Mouse (Mus musculus): ENCODE data around the gene Sorbs1. TPM values are rescaled to one million over a fixed set of nuclear protein-coding genes. Genes with fewer than 3 reads are reported as not detected.

Gene Sorbs1
- polyA plus RNA-seq, 1 experiment from 2014 or later, result 72.1 TPM

DNA sequence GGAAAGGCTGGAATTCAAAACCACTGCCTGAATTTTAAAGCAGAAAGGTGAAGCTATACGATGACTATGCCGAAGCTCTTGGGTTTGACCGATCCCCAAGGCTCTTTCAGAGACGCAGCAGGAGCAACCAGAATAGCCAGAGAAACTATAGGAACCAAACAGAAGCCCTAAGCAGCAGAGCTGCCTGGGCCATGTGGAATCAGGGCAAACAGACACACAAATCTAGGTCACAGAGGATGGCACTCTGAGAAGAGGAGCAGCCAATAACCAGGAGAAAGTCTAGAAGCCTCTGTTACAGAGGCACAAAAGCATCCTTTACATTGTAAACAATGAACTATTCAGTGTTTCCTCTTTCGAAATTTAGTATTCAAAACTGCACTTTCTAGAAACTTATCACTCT is 140.9 kb downstream of the Sorbs1 start:
- no peak for ATAC-seq
- no peak overlapping the region for H3K4me3 ChIP-seq (replicated peaks)
- no peak overlapping the region for H3K27ac ChIP-seq
- no peaks in the 10 kb centered on the region for H3K9me3 ChIP-seq
- 88% methylated on average over 5 of the region's 5 CpGs for WGBS
- H3K4me1 ChIP-seq (replicated peaks), result peaks cover 10% of the 10 kb centered on the region; the same call in 1 of the 2 replicates
- no peaks in the 10 kb centered on the region for H3K27me3 ChIP-seq (replicated peaks)
- H3K36me3 ChIP-seq, result no peaks in the 10 kb centered on the region
- H3K9ac ChIP-seq, result no peak overlapping the region
- H3K4me2 ChIP-seq (replicated peaks), result no peak overlapping the region

DNA sequence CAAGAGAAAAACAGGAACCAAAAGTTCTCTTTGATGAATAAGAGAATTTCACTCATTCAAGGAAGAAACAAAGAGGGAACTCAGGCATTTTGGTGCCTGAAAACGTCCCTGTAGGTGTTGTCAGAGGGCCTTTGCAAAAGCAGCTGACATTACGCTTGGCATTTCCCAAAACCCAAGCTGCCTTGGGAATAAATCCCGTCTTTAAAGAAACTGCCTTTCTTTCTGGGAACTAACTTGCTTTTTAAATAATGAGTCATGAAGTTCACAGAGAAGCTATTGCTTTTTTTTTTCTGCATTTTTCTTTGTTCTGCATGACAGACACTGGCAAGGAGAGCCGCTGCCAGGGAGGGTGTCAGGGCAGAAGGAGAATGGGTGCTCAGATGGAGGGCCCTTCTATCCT is 141.7 kb downstream of the Sorbs1 start:
- H3K4me2 ChIP-seq (replicated peaks), result no peak overlapping the region
- H3K4me1 ChIP-seq (replicated peaks), result peaks cover 10% of the 10 kb centered on the region; the same call in 1 of the 2 replicates
- no peak overlapping the region for H3K27ac ChIP-seq
- 73% methylated on average over 4 of the region's 4 CpGs for WGBS
- ATAC-seq, result no peak
- H3K36me3 ChIP-seq, result no peaks in the 10 kb centered on the region
- H3K9ac ChIP-seq, result no peak overlapping the region
- H3K9me3 ChIP-seq, result no peaks in the 10 kb centered on the region
- no peaks in the 10 kb centered on the region for H3K27me3 ChIP-seq (replicated peaks)
- H3K4me3 ChIP-seq (replicated peaks), result no peak overlapping the region

- H3K27ac ChIP-seq, result peak overlapping the region; percentile 33; the same call in 1 of the 2 replicates
- H3K9ac ChIP-seq, result no peak overlapping the region
- H3K36me3 ChIP-seq, result no peaks in the 10 kb centered on the region
- no peak overlapping the region for H3K4me2 ChIP-seq (replicated peaks)
- no peaks in the 10 kb centered on the region for H3K9me3 ChIP-seq
- no peaks in the 10 kb centered on the region for H3K27me3 ChIP-seq (replicated peaks)
- 41% methylated on average over 18 of the region's 18 CpGs for WGBS
- no peak overlapping the region for H3K4me3 ChIP-seq (replicated peaks)
- H3K4me1 ChIP-seq (replicated peaks), result peaks cover 18% of the 10 kb centered on the region
- ATAC-seq, result peak; percentile 88
Measured at GRCm38 (mm10) chr19:40369852-40370811, 143.4 kb downstream of the Sorbs1 start.

DNA sequence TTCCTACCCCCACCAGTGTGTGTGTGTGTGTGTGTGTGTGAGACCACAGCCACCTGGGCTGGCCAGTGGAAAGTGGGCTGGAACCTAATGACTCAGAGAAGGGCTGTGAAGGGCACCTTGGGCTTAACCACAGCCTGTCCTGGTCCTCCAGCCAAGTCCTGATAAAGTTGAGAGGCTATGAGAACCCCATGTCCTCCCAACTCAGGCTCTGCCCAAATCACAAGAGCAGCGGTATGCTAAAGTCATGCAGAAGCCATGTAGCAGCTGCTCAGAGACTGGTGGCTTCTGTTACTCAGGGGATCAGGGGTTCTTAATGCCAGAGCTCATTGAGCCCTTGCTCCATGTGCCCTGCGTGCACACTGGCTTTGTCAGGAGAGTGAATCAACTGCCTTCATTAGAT is 145.1 kb downstream of the Sorbs1 start:
- Histone ChIP-seq H3K27ac (no peak overlapping the region), H3K9ac (no peak overlapping the region), H3K9me3 (no peaks in the 10 kb centered on the region), H3K4me3 (replicated peaks) (no peak overlapping the region), H3K36me3 (peaks cover 5% of the 10 kb centered on the region; the same call in 1 of the 2 replicates), H3K4me2 (replicated peaks) (no peak overlapping the region), H3K27me3 (replicated peaks) (no peaks in the 10 kb centered on the region), H3K4me1 (replicated peaks) (peaks cover 18% of the 10 kb centered on the region)
- 100% methylated on average over 2 of the region's 2 CpGs for WGBS
- ATAC-seq, result no peak

GRCm38 (mm10) chr19:40366163-40366941 is 147.2 kb downstream of the Sorbs1 start:
- WGBS, result 42% methylated on average over 11 of the region's 11 CpGs
- Histone ChIP-seq H3K9ac (no peak overlapping the region), H3K9me3 (no peaks in the 10 kb centered on the region), H3K27ac (0 out of 2 replicates have a peak overlapping the region, but pooled peaks have one; percentile 2), H3K4me2 (replicated peaks) (no peak overlapping the region), H3K27me3 (replicated peaks) (no peaks in the 10 kb centered on the region), H3K4me3 (replicated peaks) (no peak overlapping the region), H3K4me1 (replicated peaks) (peaks cover 18% of the 10 kb centered on the region), H3K36me3 (peaks cover 9% of the 10 kb centered on the region; the same call in 1 of the 2 replicates)
- ATAC-seq, result peak; percentile 66

- no peaks in the 10 kb centered on the region for H3K9me3 ChIP-seq
- WGBS, result 92% methylated on average over 5 of the region's 5 CpGs
- H3K9ac ChIP-seq, result no peak overlapping the region
- H3K4me3 ChIP-seq (replicated peaks), result no peak overlapping the region
- H3K4me2 ChIP-seq (replicated peaks), result no peak overlapping the region
- ATAC-seq, result no peak
- peaks cover 13% of the 10 kb centered on the region; the same call in 1 of the 2 replicates for H3K4me1 ChIP-seq (replicated peaks)
- peaks cover 9% of the 10 kb centered on the region; the same call in 1 of the 2 replicates for H3K36me3 ChIP-seq
- H3K27ac ChIP-seq, result no peak overlapping the region
- H3K27me3 ChIP-seq (replicated peaks), result no peaks in the 10 kb centered on the region
Measured at GRCm38 (mm10) chr19:40365137-40365536, 148.4 kb downstream of the Sorbs1 start.

DNA sequence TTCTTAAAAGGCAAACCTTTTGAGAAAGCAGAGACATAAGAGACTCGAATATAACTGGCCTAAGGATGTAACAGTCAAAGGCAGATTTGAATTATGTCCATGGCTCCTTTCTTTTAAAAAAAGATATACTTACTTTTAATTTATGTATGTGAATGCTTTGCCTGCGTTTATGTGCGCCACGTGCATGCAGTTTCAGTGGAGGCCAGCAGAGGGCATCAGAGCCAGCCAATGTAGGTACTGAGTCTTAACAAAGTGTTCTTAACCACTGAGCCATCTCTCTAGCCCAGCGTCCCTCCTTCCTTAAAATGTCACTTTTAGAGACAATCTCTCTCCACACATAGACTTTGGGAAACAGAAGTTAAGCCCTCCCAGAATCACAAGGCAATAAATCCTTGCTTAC is 150.1 kb downstream of the Sorbs1 start:
- no peaks in the 10 kb centered on the region for H3K9me3 ChIP-seq
- no peak for ATAC-seq
- H3K36me3 ChIP-seq, result peaks cover 9% of the 10 kb centered on the region; the same call in 1 of the 2 replicates
- H3K27ac ChIP-seq, result no peak overlapping the region
- H3K4me1 ChIP-seq (replicated peaks), result peaks cover 7% of the 10 kb centered on the region; the same call in 1 of the 2 replicates
- H3K27me3 ChIP-seq (replicated peaks), result no peaks in the 10 kb centered on the region
- WGBS, result 95% methylated on average over 5 of the region's 5 CpGs
- no peak overlapping the region for H3K4me2 ChIP-seq (replicated peaks)
- no peak overlapping the region for H3K4me3 ChIP-seq (replicated peaks)
- H3K9ac ChIP-seq, result no peak overlapping the region

DNA sequence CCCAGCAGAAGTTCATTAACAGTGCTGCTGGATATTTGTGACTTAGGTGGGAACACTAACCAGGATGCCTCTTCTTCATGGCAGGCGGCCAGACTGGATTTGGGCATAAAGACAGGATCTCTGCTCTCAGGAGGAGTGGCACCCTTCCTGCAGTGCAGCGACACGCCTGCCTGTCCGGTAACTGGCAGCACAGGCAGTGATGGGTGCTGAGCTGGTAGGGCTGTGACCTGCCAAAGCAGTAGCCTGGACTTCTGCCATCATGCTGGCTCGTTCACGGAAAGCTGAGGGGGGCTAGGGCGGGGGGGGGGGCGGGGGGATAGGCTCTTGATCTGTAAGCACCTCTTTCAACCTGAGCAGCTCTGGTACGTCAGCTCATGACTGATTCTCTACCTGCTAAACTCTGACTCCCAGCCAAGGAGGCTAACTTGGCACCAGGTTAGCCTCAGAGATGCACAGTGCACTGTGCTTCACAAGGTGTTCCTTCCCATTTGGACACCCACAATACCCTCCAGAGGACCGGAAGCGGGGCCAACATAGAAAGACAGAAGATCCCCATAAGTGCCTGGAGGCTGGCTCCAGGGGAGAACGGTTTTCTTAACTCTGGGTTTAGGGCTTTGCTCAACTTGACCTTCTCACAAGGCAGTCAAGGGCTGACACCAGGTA is 151.2 kb downstream of the Sorbs1 start:
- Histone ChIP-seq H3K9me3 (no peaks in the 10 kb centered on the region), H3K4me2 (replicated peaks) (no peak overlapping the region), H3K9ac (no peak overlapping the region), H3K27ac (no peak overlapping the region), H3K4me1 (replicated peaks) (peaks cover 7% of the 10 kb centered on the region; the same call in 1 of the 2 replicates), H3K27me3 (replicated peaks) (no peaks in the 10 kb centered on the region), H3K4me3 (replicated peaks) (no peak overlapping the region), H3K36me3 (peaks cover 9% of the 10 kb centered on the region; the same call in 1 of the 2 replicates)
- ATAC-seq, result no peak
- WGBS, result 81% methylated on average over 12 of the region's 12 CpGs

- no peaks in the 10 kb centered on the region for H3K9me3 ChIP-seq
- H3K4me3 ChIP-seq (replicated peaks), result no peak overlapping the region
- no peaks in the 10 kb centered on the region for H3K27me3 ChIP-seq (replicated peaks)
- no peak overlapping the region for H3K4me2 ChIP-seq (replicated peaks)
- H3K27ac ChIP-seq, result 0 out of 2 replicates have a peak overlapping the region, but pooled peaks have one; percentile 17
- H3K4me1 ChIP-seq (replicated peaks), result no peaks in the 10 kb centered on the region
- 82% methylated on average over 5 of the region's 5 CpGs for WGBS
- H3K9ac ChIP-seq, result no peak overlapping the region
- H3K36me3 ChIP-seq, result peaks cover 9% of the 10 kb centered on the region; the same call in 1 of the 2 replicates
- ATAC-seq, result no peak
Measured at GRCm38 (mm10) chr19:40359712-40360394, 153.7 kb downstream of the Sorbs1 start.

DNA sequence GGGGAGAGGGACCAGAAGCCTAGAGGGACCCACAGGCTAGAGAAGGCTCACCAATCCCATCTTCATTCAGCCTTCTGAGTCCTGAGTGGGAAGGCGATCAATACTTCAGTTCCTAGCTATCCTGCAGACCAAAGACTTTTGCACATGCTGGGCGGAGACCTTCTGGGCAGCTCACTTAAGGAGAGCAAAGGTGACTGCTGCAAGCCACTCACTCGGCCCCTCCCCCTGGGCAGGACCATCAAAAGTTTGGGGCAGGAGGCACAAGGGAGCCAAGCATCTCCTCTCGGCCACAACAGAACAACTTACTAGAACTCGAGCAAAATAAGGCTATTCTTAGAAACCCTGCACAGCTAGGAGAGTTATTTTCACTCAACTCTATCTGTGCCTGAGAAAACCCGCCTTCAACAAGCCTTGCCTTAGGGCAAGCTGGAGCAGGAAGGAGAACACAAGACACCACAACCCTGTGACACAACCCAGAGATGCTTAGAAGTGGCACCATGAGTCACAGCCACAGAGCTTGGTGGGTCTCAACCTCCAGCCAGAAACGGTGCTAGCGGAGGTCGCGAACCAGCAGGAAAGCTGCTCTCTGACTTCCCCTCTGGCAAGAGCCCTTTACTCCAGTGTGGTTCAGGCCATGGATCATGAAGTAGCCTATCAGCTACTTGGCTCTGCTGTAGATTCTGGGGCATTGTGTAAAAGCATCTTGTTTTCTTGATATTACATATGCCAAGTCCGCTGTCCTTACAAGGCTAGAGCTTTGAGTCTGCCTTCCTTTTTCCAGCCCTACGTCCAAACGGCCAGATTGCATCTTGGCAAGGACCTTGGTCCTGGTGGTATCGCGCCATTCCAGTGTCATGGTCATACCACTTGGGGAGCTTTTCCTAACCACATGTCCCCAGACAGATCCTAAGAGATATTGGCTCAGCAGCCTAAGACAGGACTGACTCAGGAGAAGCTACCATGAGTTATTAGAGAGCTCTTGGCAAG is 156.8 kb downstream of the Sorbs1 start:
- ATAC-seq, result peak; percentile 59
- no peaks in the 10 kb centered on the region for H3K27me3 ChIP-seq (replicated peaks)
- H3K9ac ChIP-seq, result no peak overlapping the region
- H3K9me3 ChIP-seq, result no peaks in the 10 kb centered on the region
- H3K4me1 ChIP-seq (replicated peaks), result no peaks in the 10 kb centered on the region
- WGBS, result 84% methylated on average over 15 of the region's 15 CpGs
- H3K27ac ChIP-seq, result no peak overlapping the region
- no peaks in the 10 kb centered on the region for H3K36me3 ChIP-seq
- H3K4me3 ChIP-seq (replicated peaks), result no peak overlapping the region
- H3K4me2 ChIP-seq (replicated peaks), result no peak overlapping the region
